Mouse (Mus musculus): ENCODE measurements around the gene Gm20388.

The Gm20388 gene

GRCm38 (mm10) chr8:120470170-120470569, 559.5 kb downstream of the Gm20388 start:
- in situ Hi-C loops (cut with MboI): no loop called here

GRCm38 (mm10) chr8:120471166-120471565, 560.5 kb downstream of the Gm20388 start:
- in situ Hi-C loops (cut with MboI): no loop called here

DNA sequence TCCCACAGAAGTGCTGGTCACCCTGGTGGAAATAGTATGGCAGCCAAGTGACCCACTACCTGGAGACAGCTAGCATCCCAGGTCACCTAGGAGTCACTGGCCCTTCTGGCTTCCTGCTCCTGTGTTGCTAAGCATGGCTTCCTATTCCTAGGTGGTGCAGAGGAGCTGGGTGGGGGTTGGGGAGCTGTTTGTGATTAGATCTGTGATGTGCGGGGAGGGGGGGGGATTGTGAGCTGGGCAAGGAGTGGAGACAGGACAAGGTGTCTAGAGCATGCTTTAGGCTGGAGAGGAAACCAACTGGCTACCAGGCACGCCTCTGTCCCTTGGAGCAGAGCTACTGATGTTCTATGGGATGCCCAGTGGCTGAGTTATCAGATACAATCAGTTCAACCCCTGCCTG, 561.1 kb downstream of the Gm20388 start:
- in situ Hi-C loops (cut with MboI): no loop called here

DNA sequence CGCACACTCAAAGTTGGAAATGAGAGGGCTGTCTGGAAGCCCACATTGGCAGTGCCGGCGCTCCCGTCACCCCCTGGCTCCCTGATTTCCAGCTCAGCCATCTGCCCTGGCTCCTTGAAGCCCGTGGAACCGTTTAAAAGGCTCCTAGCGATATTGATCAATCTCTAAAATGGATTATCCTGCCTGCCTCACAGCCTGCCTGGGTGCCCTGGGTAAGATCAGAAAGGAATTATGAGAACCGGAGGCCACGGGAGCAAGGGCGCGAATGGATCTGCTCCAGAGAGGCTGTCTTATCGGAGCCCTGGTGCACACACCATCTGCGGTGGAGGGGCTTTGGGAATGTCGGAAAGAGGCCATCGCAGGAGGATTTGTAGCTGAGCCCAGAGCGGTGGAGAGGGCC, 561.6 kb downstream of the Gm20388 start:
- in situ Hi-C loops (cut with MboI): no loop called here

GRCm38 (mm10) chr8:120473729-120474364, 563.2 kb downstream of the Gm20388 start:
- in situ Hi-C loops (cut with MboI): no loop called here

DNA sequence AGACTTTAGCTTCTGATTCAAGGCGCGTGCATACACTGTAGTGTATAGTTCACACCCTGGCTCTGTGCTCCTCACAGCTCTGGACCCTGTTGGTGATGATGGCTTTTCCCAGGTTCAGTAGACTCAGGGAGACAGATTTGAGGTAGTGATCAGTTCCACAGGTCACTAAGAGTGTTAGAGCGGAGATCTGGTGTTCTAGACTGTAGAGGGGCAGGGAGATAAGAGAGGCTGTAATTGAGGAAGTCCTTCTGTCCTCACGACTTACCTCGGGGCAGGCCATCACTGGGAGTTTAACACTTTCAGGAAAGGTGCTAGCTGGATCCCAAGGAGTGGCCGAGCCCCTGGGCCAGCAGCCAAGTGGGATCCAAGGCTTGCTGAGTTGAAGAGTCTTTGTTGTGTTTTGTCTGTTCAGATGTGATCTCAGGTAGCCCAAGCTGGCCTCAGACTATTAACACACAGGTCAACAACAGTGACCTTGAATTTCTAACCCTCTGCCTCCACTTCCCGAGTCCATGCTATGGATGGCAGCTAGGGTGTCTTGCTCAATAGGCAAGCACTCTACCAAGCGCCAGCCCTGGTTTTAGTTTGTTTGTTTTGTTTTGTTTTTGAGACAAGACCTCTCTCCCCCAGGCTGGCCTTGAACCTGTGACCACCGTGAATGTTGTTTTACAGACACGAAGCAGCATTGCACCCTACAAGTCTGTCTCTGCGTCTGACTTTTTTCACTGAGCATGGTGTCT, 564.0 kb downstream of the Gm20388 start:
- in situ Hi-C loops (cut with MboI): no loop called here

- in situ Hi-C loops (cut with MboI): no loop called here
Measured at GRCm38 (mm10) chr8:120475462-120476201, 565.0 kb downstream of the Gm20388 start.

DNA sequence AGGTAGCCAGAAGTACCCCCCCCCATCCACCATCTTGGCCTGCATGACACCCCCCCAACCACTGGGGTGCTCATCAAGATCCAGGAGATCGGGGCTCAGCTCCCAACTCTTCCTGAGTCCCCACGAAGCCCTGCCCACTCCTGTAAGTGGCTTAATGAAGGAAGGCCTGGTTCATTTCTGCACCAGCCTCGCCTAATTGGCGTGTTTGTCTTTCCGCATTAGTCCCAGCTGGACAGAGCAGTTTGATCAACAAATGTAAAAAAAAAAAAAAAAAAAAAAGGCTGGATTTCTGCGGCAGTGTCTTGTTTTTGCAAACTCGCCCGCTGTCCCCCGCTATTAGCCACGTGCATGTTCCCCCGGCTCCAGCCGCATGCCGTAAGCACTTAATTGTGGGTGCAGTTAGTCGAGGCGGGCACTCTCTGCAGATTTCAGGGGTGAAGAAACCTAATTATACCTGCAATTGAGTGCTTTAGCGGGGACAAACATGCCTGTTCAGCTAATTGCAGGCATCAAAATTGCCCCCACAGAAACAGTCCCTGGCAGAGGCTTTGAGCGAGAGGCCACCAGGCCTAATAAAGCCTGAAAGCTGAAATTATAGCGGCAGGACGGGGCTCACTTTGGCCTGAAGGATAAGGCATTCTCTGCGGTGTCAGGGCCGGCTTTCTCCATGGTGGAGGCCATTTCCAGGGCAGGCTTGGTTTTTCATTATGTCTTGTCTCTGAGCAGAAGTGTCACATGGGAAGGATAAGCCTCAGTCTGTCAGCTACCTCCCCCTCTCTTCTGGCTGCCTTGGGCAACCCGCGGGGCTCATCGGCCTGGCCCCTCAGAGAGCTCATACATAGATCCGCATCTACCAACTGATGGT, 566.3 kb downstream of the Gm20388 start:
- in situ Hi-C loops (cut with MboI): no loop called here

- in situ Hi-C loops (cut with MboI): no loop called here
Measured at GRCm38 (mm10) chr8:120478754-120479153, 568.1 kb downstream of the Gm20388 start.

DNA sequence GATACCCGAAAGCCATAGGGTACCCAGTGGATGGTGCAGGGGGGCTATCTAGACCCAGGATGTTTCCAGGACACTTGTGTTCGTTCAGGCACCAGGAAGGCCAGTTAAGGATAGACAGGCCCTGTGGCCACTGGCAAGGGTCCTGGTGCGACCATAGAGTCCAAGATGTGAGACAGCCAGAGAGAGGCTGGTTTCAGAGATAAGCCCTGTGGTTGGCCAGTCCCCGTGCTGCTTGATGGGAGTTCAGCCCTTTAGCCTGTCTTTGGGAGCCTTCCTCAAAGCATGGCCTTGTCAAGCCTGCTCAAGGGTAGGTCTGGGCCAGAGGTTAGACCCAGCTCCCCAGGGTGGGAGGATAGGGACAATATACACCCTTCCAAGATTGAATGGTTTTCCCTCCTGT, 569.0 kb downstream of the Gm20388 start:
- in situ Hi-C loops (cut with MboI): no loop called here

- in situ Hi-C loops (cut with MboI): no loop called here
Measured at GRCm38 (mm10) chr8:120482015-120482689, 571.5 kb downstream of the Gm20388 start.

DNA sequence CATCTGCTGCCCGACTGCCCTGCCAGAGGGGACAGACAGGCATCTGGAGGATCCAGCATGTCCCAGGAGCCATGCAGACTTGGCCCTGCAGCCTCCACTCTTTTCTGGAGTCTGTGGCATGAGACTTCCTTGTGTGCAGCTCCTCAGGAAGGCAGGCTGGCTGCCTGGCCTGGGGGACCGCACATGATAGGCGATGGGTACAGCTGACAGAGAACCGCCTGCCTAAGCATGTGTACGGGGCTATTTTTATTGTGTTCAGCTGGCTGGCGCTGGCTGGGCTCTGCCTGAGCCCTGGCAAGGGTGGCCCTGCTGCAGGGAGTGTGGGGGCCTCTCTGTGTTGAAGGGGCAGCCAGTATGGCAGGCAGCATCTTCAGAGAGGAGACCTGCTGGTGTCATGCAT, 573.8 kb downstream of the Gm20388 start:
- in situ Hi-C loops (cut with MboI): no loop called here

DNA sequence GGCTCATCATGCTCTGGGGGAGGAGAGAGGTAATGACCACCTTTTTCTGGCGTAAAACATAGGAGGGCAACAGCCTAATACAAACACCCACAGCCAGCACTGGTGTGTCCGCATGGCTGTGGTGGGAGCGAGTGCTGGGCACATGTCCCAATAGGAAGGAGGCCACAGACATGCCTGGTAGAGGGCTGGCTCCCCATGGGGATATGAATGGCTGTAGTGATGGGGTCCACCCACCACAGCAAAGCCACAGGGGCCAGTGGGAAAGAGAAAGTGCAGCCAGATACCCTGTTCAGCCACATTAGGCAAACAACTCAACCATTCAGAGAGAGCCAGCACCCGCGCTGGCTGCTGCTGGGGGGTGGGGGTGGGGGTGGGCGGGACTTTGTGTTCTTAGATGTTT, 574.5 kb downstream of the Gm20388 start:
- in situ Hi-C loops (cut with MboI): loop anchor here (5.0 kb wide), 1 partner anchor 52 kb away; no protein-coding TSS in a partner anchor

- in situ Hi-C loops (cut with MboI): loop anchor here (5.0 kb wide), 1 partner anchor 51 kb away; no protein-coding TSS in a partner anchor
Measured at GRCm38 (mm10) chr8:120485551-120486476, 575.2 kb downstream of the Gm20388 start.

DNA sequence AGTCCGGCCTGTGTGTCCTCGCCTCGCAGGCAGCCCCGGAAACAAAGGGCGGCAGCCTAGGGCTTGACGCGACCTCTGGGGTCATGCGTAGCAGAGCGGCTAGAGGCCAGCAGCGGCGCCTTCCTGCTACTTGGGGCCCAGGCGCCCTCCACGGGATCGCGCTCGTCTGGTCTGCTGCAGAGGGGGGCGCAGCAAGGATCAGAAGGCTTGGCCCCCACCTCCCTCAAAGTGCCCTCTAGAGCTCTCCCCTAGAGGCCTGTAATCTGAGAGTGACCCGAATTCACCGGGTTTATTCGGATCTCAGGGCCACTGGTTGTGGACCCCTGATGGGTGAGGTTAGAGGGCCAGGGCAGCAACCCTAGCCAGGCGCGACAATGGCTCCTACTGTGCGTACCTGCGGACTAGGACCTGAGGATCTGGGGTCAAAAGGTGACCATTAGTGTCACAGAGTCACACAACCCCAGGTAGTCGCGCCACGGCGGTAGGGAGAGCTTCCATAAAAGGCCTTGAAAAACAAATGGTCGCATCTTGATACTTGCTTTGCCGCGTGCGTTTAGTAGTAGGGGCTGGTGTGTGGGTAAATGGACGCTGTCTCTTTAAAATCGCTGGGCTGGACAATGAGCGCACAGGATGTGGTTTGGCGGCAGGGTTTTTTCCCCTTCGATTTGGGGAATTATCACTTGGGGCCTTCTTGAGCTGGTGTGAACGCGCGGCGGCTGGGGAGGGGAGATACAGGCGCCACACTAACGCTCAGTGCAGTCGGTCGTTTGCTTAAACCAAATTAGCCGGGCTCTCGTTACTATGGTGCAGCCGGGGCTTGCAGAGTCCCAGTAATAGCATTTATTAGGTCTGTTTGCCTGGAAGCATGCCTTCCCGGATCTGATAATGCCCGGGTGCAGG, 576.1 kb downstream of the Gm20388 start:
- in situ Hi-C loops (cut with MboI): loop anchor here (5.0 kb wide), 1 partner anchor 51 kb away; no protein-coding TSS in a partner anchor

GRCm38 (mm10) chr8:120487377-120487728, 576.7 kb downstream of the Gm20388 start:
- in situ Hi-C loops (cut with MboI): loop anchor here (5.0 kb wide), 1 partner anchor 50 kb away; no protein-coding TSS in a partner anchor

DNA sequence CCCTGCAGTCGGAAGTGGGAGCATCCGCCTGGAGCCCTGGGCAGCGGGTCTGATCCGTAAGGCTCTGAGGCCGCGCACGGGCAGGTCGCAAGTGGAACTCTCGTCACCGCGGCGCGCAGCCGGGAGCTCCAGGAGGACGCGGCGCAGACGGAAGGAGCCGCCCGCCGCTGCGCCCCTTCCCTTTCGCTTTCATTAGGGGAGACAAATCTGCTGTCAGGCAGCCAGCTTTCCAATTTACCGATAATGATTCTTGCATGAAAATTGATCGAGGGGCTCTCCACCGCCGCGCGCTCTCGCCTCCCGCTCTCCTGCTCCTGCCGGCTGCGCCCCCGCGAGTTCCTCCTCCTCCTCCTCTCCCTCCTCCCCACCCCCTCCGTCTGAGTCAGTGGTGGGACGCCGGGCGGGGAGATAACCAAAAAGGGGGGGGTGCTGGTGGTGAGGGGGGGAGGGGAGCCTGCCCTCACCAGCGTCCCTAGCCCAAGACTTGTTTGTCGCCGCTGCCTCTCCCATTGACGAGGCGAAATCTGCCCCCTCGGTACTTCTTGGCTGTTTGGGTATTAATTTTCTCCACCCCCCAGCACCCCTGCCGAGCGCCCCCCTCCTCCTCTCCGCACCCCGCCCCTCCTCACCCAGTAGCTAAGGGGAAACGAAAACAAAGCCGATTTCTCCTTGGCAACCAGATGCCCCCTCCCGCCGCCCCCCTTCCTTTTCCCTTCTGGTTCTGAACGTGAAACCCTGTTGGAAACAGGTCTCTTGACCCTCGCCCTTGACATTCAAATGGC, 577.3 kb downstream of the Gm20388 start:
- in situ Hi-C loops (cut with MboI): loop anchor here (5.0 kb wide), 1 partner anchor 49 kb away; no protein-coding TSS in a partner anchor

DNA sequence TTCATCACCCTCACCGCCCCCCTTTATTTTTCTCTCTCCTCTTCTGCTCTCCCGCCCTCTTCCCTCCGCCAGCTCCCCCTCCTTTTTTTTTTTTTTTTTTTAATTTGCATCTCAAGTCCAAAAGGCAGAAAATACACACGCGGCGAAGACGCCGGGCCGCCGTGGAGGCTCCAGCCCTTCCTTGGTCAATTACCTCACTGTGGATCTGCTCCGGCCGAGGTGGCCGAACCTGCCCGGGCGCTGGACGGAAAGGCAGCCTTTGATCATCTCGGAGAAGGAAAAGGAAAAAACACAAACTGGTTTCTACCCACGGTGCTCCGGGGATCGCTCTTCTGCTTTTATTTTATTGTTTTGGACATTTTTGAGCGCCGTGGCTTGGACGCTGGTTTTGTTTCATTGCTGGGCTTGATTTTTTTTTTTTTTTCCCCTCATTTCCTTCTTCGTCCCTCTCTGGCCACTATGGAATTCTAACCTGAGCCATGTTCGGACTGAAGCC, 578.0 kb downstream of the Gm20388 start:
- in situ Hi-C loops (cut with MboI): loop anchor here (5.0 kb wide), 1 partner anchor 49 kb away; no protein-coding TSS in a partner anchor
